Mouse (Mus musculus): ENCODE measurements around the gene Nolc1.

The Nolc1 gene

DNA sequence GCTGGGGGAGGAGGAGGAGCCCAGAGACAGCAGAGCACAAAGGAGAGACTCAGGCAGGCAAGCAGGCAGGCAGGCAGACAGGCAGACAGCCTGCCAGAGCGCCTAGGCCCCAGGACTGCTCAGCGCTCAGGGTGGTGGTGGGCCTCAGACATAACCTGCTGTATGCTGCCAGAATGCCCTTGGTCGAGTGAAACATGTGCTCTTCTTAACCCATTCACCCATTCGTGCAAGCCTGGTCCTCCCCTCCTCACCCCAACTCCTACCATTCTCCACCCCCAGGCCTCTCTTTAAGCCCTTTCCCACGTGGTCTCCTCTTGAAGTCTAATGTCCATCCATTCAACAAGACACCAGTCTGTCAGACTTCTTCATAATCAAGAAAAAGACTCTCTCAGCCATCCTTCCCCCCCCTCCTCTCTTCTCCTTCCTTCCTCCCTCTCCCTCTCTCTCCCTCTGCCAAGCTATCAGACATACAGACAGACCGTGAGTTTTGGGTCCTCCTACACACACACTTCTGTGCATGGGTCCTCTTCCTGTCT, 33.1 kb upstream of the Nolc1 start:
- DNase-seq (ENCODE audit: low read depth, low spot score) = no peak

DNA sequence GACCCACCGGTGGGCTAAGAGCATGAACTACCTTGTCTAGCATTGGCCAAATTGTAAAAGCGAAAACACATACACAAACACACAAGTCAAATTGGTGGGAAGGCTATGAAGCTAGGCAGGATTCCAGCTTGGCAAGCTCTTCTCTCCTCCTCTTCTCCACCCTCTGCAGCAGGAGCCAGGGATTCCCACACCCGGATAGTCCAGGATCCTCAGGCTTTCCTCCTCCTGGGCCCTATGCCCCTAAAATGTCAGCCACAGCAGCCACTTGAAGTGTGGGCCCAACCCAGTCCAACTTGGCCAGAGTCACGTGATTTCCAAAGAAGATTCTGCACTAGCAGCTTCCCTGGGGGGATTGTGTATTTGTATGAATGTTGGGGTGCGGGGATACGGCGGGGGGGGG, 32.3 kb upstream of the Nolc1 start:
- DNase-seq (ENCODE audit: low read depth, low spot score) = no peak

DNA sequence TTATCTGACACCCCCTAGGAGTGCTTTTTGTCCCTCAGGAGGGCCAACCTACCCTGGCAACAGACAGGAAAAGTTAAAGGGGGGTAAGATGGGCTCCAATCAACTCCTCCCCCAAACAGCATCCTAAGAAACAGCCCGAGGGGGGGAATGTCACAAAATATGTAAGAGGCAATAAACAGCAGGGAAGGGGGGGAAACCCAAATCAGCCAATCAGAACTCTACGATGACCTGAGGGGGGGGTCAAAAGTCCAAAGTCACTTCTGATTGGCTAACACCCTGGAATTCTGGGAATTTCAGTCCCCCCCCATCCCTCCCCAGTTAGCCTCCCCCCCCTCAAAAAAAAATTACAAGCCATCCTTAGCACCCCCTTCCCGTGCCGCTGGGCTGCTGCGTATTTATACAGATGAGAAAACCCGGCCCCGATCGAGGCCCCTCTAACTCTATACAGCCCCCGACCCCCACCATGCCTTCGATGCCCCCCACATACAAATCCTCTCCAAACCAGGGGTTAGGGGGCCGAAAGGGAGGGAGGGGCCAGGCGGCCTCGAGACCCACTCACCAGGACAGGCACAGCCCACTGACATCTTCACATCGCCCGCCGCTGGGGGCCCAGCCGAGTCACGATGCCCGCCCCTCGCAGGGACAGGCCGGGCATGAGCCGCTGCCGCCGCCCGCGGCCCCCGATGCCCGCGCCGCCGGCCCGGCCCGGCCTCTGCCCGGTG, 31.2 kb upstream of the Nolc1 start, which contains the start of gene Pprc1:
Gene Pprc1 (plus strand): TSS at position 616 of the 722 bp plus-strand sequence.
- no peak for DNase-seq (ENCODE audit: low read depth, low spot score)

DNA sequence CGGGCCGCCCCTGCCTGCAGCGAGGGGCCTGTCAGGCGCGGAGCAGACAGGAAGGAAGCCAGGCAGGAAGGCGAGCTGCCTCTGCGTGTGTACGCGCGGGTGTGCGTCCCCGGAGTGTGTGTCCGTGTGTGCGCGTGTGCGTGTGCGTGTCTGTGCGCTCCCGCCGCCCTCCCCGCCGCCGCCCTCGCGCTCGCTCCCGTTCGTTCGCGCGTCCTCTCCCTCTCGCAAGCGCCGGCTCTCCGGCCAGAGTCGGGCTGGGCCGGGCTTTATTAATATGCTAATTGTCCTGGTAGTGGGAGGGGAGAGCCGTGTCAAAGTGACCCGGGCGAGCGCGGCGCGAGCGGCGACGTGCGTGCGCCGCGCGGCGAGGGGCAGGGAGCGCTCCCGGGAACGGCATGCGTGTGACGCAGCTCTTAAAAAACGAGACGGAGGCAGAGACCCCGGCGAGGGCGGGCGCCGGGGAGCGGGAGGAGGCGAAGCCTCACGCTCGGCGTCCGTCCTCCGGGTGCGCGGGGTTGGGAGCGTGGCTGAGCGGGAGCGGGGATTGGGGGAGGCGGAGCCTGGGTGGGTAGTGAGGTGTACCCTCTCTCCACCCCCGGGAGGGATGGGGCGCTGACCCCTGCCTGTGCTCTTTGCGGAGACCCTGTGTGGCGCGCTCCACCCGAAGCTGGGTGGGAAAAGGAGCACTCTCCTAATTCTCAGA, 30.5 kb upstream of the Nolc1 start, which contains the start of gene Ldb1:
Gene Ldb1 (minus strand): TSS at position 222 of the 703 bp plus-strand sequence.
- DNase-seq (ENCODE audit: low read depth, low spot score) = peak; percentile 78

DNA sequence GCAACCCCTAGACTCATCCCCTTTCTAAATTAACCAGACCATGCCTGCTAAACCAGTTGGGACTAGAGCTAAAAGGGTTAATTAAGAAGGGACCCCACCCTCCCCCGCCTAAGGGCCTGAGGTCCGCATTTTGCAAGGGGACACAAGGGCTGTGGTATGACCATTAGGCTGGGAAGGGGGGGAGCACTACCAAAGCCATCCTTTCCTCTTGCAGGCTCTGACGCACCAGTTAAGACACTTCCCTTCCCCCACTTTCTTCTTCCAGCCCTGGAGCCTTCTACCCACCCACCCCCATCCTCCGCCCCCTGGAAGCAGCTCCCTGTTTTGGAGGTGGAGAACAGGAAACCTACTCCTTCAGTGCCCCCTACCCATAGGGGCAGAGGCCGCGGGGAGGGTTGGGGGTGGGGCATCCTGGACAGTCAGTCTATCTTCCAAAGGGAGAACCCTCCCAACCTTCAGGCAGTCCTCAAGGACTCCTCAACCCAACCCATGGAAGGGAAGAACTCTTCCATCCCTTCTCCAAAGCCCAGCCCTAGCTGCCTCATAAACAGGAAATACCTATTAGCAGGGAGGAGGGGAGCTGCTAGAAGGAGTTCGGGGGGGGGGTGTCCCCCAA, 29.9 kb upstream of the Nolc1 start:
- DNase-seq (ENCODE audit: low read depth, low spot score) = peak; percentile 40

DNA sequence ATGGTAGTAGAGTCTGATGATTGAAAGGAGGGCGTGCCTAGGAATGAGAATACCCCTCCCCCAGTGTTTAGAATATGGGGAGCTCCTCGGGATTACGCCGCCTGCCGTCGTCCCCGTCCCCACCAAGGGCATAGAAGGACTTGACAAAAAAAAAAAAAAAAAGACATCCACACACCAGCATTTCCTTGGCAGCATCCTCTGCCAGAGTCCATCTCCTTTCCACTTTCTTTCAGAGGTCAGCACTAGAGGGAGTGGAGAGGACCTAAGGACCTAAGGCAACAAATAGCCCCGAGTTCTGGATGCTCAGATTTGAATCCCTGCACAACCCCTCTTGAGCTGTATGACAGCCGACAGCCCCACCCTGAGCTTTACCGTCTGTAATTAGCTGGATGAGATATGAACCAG, 29.0 kb upstream of the Nolc1 start:
- no peak for DNase-seq (ENCODE audit: low read depth, low spot score)

DNA sequence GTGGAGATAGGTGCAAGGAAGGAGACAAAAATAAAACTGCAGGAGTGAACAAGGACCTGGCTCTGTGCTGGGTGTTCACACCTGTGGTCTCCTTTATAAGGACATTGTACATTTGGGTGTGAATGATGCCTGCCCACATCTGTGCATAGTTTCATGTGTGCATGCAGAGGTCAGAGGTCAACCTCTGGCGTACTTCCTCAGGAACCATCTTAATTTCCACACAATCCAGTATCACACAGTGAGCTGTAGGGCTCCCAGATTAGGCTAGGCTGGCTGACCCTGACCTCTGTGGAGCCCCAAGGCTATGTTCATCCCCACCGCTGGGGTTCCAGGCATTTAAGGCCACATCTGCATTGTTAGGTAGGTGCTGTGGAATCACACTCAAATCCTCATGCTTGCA, 28.2 kb upstream of the Nolc1 start:
- DNase-seq (ENCODE audit: low read depth, low spot score) = no peak

DNA sequence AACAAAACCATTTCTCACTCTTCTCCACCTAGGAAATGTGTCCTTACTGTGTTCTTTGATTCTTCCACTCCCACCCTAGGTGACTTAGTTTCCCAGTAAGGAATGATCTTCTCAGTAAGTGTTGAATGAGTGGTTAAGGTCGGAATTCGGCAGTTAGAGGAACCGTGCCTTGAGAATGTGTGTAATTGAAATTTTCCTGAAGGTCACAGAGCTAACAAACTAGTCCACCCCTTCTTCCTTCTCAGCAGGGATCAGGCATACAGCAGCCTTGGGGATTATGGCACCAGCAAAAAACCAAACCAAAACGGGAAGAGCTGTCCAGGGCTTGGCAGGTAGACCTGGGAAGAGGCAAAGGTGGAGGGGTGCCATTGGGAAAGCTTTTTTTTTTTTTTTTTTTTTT, 26.5 kb upstream of the Nolc1 start:
- DNase-seq (ENCODE audit: low read depth, low spot score) = no peak

DNA sequence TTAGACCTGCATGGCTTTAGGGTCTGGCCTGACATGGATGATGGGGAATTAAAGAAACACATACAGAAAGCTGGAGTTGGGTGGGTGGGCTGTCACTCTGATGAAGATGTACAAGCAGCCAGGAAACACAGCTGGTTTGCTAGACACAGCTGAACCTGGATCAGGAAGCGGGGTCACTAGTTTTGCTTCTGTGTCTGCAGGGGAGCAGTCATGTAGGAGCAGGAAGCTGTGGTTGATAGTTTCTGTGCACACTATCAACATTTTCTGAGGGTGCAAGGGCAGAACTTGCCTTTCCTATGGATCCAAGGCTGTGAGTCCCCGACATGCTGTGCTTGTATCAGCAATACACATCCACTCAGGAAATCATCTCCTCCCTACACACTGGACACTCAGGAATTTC, 25.2 kb upstream of the Nolc1 start:
- no peak for DNase-seq (ENCODE audit: low read depth, low spot score)

DNA sequence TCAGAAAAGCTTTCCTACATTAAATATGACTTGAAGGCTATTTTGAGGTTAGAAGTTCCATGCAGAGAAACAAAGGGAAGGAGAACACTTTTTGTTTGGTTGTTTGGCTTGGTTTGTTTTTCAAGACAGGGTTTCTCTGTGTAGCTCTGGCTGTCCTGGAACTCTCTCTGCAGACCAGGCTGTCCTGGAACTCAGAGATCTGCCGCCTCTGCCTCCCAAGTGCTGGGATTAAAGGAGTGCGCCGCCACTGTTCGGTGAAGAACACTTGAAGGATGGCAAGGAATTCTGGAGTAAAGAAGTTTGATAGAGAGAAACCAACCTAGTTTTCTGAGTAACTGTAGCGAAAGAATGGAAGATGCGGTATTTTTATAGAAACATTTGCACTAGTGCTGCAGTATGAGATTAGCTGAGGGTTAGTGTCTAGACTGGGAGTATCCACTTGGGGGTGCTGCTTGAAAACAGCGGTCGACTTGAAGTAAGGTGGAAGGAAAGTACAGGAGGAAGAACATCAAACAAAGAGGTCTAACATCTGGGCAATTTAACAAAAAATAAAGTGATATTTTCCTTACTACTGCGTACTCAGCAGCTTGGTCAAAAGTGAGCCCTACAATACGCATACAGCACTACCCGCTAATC, 19.8 kb upstream of the Nolc1 start:
- no peak for DNase-seq (ENCODE audit: low read depth, low spot score)

DNA sequence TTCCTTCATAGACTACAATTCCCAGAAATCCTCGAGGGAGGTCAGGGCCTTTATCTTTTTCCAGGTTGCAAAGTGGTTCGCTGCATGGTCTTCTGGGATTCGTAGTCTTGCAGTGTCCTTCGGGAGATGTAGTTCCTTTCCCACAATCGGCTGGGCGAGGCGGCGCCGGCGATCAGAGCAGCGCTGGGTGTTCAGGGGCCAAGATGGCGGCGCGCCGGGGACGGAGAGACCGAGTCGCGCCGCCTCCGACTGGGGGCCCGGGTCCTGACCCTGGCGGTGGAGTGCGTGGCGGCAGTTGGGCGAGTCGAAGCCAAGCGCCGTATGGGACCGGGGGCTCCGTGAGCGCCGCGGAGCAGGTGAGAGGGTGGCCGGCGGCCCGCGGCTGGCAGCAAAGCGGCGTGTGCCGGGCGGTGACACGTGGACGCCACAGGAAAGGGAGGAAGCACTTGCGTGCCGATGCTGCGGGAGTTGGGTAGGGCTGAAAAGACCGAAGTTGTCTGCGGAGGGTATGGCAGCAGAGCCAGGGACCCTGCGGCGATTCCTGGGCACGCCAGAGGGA, 19.2 kb upstream of the Nolc1 start:
- peak; percentile 91 for DNase-seq (ENCODE audit: low read depth, low spot score)

DNA sequence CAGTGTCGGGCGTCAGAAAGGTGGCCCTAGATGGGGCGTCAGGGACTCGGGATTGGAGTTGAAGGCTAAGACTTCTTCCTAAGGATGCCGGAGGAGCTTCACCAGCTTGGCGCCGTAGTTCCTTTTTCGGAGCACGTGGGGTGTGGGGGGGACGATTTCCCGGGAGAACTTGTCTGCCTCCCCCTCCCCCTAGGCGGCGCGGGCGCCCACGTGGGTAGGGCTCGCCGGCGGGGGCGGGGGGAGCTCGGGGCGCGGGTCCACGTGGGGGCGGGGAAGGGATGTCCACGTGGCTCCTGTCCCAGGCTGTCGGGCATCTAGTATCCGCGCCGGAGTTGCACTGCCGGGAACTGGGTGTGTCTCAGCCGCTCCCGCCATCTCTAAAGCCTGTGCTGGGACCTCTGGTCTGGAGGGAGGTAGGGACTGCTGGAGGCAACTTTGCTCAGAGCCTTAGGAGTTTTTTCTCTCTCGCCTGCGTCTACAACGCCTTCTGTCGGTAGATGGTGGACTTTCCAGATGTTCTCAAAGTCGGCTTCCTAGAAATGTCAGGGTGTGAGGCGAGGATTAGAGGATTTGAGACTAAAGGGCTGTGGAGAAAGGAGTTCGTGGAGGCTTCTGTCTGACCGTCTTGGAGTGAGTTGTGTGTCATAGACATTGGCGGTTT, 18.6 kb upstream of the Nolc1 start:
- peak; percentile 75 for DNase-seq (ENCODE audit: low read depth, low spot score)

DNA sequence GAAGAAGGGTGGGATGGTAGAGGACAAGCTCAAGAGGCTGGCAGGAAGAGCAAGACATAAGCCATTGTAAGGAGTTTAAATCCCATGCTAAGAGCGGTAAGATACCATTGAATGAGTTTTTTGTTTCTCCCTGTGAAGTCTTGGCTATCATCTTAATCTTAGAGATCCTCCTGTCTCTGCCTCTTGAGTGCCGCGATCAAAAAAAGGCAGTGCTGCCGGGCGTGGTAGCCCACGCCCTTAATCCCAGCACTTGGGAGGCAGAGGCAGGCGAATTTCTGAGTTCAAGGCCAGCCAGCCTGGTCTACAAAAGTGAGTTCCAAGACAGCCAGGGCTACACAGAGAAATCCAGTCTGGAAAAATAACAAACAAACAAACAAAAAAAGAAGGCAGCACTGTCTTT, 17.2 kb upstream of the Nolc1 start:
- no peak for DNase-seq (ENCODE audit: low read depth, low spot score)

DNA sequence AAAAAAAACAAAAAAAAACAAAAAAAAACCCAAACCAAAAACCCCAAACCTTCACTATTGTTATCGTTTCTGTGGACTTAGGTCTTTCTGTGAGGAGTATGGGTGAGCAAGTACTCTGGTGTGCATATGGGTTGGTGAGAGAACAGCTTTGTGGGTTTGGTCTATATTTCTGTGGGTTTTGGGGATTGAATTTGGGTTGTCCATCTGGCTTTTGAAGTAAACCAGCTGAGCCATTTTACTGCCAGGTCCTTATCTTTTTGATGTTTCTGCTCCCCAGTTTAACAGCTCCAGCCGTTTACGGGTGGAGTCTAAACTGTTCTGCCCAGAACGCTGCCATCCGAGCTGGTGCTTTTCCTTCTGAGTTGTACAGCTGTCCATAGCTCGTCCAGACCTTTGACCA, 14.8 kb upstream of the Nolc1 start:
- DNase-seq (ENCODE audit: low read depth, low spot score) = no peak

DNA sequence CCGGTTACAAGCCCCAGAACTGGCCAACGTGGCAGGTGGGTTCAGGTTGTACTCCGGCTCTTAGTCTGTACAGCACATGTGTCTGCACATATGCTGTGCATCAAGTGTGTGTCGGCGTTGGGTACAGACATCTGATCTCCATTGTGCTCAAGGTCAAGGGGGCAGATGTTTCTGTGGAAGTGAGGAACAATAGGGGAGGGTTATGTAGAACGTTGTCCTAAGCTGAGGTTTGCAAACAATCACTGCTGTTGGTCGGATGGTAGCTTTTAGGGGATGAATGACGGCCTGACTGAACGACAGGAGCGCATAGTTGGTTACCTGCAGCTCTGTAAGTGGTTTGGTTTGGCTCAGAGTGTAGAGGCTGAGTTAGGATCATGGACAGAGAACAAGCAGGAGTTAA, 7.6 kb upstream of the Nolc1 start:
- no peak for DNase-seq (ENCODE audit: low read depth, low spot score)

DNA sequence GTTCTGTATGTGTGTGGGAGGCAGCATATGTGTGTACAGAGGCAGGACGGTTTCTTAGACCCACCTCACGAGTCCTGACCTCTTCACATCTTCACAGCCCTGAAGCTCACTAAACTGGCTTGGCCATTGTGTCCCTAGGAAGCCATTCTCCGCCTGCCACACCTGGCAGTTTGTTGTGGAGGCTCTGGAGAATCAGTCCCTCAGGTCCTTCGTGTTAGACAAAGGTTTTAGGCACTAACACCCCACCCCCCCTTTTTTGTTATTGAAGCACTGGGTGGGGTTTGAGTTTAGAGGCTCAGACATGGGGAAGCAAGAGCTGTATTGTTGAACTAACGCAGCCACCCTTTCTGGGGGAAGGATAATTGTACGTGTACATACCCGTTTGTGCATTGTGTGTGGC, 2.4 kb upstream of the Nolc1 start:
- DNase-seq (ENCODE audit: low read depth, low spot score) = no peak

DNA sequence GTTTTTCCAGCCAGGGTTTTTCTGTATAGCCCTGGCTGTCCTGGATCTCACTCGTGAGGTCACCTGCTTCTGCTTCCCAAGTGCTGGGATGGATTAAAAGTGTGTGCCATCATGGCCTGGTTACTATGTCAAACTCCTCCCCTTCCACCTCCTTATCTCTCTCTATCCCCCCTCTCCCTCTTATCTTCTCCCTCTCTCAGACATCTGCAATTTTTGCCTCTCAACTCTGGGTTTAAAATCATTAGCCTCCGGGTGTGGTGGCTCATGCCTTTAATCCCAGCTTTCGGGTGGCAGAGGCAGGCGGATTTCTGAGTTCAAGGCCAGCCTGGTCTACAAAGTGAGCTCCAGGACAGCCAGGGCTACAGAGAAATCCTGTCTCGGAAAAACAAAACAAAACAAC, 1.4 kb upstream of the Nolc1 start:
- no peak for DNase-seq (ENCODE audit: low read depth, low spot score)

DNA sequence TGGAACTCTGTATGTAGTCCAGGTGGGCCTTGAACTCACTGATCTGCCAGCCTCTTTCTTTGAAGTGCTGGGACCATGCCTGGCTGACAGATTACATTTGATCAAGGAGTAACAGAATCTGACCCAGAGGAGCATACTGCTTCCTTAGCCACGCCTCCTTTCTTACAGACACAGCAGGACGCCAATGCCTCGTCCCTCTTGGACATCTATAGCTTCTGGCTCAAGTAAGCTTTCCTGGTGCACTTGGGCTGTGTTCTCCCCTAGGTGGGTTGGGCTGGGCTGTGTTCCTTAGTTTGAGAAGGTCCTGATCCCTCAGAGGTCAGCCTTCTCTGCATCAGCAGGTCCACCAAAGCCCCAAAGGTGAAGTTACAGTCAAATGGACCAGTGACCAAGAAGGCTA, 2.9 kb downstream of the Nolc1 start:
- DNase-seq (ENCODE audit: low read depth, low spot score) = no peak

DNA sequence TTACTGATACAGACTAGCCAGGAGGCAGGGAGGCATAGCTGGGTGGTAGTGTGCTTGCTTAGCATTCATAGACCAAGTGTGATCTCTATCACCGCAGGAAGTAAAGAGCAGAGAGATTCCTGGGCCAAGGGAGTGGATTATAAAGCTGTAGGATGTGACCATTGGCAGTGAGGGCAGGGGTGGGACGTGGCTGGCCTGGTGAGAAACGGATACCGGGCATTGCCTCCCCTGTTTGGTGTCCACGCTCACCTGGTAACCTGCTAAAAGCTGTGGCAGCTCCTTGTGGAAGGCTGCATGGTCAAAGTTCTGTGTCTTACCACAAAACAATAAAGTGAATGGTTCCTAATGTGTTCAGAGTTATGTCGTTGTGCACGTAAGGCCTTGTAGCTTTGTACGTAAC, 9.5 kb downstream of the Nolc1 start:
- DNase-seq (ENCODE audit: low read depth, low spot score) = no peak

DNA sequence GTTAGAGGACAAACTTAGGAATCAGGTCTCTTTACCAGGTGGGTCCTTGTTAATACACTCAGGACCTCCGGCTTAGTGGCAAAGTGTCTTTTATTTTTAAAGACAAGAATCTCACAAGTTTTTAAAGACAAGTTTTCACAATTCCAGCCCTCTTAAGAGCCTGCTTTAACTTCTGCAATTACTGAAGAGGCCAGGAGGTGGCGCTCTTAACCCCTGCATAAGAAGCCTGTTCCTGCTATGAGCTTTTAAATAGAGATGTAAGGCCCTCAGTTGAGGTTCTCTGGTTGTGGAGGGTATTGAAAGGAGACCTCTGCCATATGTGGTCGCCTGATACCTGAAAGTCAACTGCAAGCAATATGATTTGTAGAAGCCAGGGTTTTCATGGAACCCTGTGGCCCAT, 10.7 kb downstream of the Nolc1 start:
- peak; percentile 29 for DNase-seq (ENCODE audit: low read depth, low spot score)

DNA sequence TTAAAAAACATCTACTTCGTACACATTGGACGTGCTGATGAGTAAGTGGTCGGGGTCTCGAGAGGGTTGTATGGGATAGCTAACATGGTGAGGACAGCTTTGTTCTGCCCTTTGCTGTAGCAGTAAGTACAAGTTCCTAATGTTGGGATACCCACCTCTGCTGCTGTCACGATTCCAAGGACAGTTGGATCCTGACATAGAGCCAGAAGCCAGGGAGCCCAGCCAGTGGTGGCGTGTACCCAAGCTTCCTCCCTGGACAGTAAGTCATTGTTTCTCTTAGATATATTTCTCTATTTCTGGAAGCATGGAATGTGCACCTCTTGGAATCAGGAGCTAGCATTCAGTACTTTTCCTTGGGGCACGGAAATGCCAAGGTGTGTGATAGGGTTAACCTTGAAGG, 12.2 kb downstream of the Nolc1 start:
- DNase-seq (ENCODE audit: low read depth, low spot score) = no peak

Data from embryo, embryonic 11.5 days (tissue).